Mouse (Mus musculus) forebrain, embryonic 10.5 days (tissue): ENCODE results near the gene E2f8. TPM values are rescaled to one million over a fixed set of nuclear protein-coding genes. Genes with fewer than 3 reads are reported as not detected.

ENCODE experiments used
- DNase-seq: peaks from one replicate; pipeline ENCODE4 v3.0.0-alpha.2; 2017; ENCODE audit warnings: low spot score; ENCODE audit errors: extremely low spot score
- H3K27ac ChIP-seq: fragments of 300-500 bp; sonication (generic); 2 replicates; pipeline ENCODE4 v1.5.1; 2016; ENCODE audit warnings: mild to moderate bottlenecking
- H3K27me3 ChIP-seq: fragments of 300-500 bp; sonication (generic); 2 replicates; pipeline ENCODE4 v1.6.1; 2016; ENCODE audit warnings: mild to moderate bottlenecking; ENCODE audit not compliant: poor library complexity, severe bottlenecking
- H3K36me3 ChIP-seq: fragments of 300-500 bp; sonication (generic); replicated peaks from 2 replicates; pipeline ENCODE4 v1.6.1; 2016; ENCODE audit warnings: mild to moderate bottlenecking, moderate library complexity
- H3K4me1 ChIP-seq: fragments of 300-500 bp; sonication (generic); 2 replicates; pipeline ENCODE4 v1.6.1; 2016
- H3K4me3 ChIP-seq: fragments of 300-500 bp; sonication (generic); 2 replicates; pipeline ENCODE4 v1.5.1; 2016; ENCODE audit warnings: mild to moderate bottlenecking, moderate library complexity
- H3K9me3 ChIP-seq: fragments of 300-500 bp; sonication (generic); 2 replicates; pipeline ENCODE4 v1.6.1; 2016; ENCODE audit warnings: mild to moderate bottlenecking, moderate library complexity
- WGBS: fragments of 180-500 bp; shearing (Covaris S2); methylation state at CpG from one replicate; pipeline ENCODE4 v1.1.7; 2016; 5-methylcytosine and 5-hydroxymethylcytosine counted together
- polyA plus RNA-seq: library from polyadenylated mRNA; unstranded; fragments of >200 nt; fragmentation: Nextera tagmentation; extraction: Ambion mirVana; gene quantifications from 2 replicates; pipeline ENCODE4 v1.2.1, GENCODE M21; 2016

The E2f8 gene
- polyA plus RNA-seq, 1 experiment from 2014 or later: 19.3 TPM

DNA sequence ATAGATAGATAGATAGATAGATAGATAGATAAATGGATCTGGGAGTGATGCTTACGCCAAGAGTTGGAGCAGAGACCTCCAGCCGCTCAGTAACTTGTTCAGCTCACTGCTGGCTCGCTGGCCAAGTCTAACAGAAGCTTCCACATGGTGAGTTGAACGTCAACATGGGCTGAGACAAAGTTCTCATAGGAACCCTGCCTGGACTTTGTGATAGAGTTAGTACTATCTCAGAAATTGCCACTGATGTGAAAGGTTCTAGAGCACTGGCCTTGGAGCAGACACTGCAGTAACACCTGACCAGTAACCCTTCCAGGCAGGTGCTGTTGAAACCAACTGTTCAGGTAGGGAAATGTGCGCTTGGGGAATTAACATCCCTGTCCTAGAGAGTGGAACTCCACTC, 37.9 kb downstream of the E2f8 start:
- Histone ChIP-seq H3K36me3 (no peaks in the 10 kb centered on the region), H3K9me3 (no peaks in the 10 kb centered on the region), H3K27ac (no peak overlapping the region), H3K27me3 (no peaks in the 10 kb centered on the region), H3K4me1 (peaks cover 13% of the 10 kb centered on the region), H3K4me3 (no peak overlapping the region)
- WGBS: 92% methylated on average over 5 of the region's 5 CpGs
- no peak for DNase-seq

DNA sequence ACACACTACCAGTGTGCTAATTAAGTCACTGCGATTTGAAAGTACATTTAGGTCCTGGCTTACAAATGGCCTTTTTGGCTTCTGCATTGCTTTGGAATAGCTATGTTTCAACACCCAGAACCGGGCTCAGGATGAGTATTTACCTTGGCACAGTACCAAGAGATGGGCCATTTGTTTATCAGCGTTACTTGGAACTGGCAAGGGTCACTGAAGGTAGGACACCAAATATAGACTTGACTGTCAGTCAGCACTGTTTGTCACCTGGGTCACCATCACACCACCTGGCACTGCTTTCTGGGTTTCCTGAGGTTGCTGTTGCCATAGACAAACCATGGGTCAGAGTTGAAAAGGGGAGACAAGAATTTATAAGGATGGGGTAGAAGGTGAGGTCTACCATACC, 39.0 kb downstream of the E2f8 start:
- DNase-seq: no peak
- 80% methylated on average over 3 of the region's 3 CpGs for WGBS
- Histone ChIP-seq H3K4me1 (0 out of 2 replicates have a peak, but pooled peaks cover 3% of the 10 kb centered on the region), H3K4me3 (no peak overlapping the region), H3K27ac (no peak overlapping the region), H3K9me3 (no peaks in the 10 kb centered on the region), H3K36me3 (no peaks in the 10 kb centered on the region), H3K27me3 (no peaks in the 10 kb centered on the region)

DNA sequence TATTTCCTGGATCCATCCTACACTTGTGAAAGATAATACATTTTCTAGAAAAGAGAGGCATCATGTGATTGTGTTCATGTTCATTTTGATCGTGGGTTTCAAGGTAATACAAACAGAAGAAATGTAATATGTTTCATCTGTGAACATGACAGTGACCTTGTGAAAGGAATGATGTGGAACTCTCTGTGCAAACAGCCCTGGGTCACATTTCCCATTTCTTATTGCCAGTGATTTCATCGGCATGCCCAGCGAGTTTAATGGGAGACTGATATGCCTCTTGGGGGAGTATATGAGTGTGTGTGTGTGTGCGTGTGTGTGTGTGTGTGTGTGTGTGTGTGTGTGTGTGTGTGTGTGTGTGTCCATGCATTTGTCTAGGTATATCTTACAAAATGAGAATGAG, 39.9 kb downstream of the E2f8 start:
- WGBS: 81% methylated on average over 4 of the region's 4 CpGs
- no peak overlapping the region for H3K27ac ChIP-seq
- no peaks in the 10 kb centered on the region for H3K9me3 ChIP-seq
- no peaks in the 10 kb centered on the region for H3K36me3 ChIP-seq
- no peaks in the 10 kb centered on the region for H3K4me1 ChIP-seq
- no peak overlapping the region for H3K4me3 ChIP-seq
- no peaks in the 10 kb centered on the region for H3K27me3 ChIP-seq
- no peak for DNase-seq

DNA sequence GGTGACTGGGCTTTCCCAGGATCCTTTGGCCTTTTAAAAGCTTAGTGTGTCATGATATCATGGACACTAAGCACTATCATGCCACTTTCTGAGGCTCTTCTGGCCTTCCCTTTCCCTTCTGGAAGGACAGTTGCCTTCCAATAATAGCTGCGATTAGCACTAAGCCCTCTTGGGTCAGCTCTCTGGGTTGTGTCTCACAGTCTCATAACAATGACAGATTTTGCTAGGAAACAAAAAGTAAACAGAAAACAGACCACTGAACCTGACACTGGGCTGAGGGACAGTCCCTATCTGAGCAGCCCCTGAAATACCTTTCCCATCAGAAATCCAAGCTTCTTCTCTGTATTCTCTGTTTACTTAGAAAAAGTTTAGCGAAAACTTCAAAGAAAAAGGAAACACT, 40.9 kb downstream of the E2f8 start:
- peaks cover 2% of the 10 kb centered on the region for H3K4me1 ChIP-seq
- WGBS: 86% methylated on average over 2 of the region's 2 CpGs
- DNase-seq: no peak
- H3K9me3 ChIP-seq: no peaks in the 10 kb centered on the region
- no peaks in the 10 kb centered on the region for H3K27me3 ChIP-seq
- H3K36me3 ChIP-seq: no peaks in the 10 kb centered on the region
- H3K27ac ChIP-seq: no peak overlapping the region
- no peak overlapping the region for H3K4me3 ChIP-seq

DNA sequence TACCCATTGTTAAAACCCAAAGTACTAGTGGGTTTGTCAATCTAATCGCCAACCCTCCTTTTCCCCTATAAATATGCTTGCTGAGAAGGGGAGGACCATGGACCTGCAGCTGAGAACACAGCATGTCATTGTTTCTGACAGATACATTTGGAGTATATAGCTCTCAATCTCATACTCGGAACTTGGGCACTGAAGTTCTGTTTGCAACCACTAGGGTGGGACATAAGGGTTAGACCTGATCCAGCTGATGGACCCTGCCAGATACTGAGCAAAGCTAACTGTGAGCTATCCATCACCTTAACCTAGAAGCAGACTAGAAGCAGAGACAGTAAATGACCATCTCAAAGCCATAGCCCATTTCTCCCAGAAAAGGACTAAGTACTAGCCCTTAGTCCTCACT, 43.0 kb downstream of the E2f8 start:
- Histone ChIP-seq H3K4me3 (no peak overlapping the region), H3K27ac (no peak overlapping the region), H3K36me3 (no peaks in the 10 kb centered on the region), H3K4me1 (peaks cover 16% of the 10 kb centered on the region), H3K27me3 (peaks cover 5% of the 10 kb centered on the region; the same call in 1 of the 2 replicates), H3K9me3 (no peaks in the 10 kb centered on the region)
- no peak for DNase-seq
- 68% methylated on average over 2 of the region's 2 CpGs for WGBS

DNA sequence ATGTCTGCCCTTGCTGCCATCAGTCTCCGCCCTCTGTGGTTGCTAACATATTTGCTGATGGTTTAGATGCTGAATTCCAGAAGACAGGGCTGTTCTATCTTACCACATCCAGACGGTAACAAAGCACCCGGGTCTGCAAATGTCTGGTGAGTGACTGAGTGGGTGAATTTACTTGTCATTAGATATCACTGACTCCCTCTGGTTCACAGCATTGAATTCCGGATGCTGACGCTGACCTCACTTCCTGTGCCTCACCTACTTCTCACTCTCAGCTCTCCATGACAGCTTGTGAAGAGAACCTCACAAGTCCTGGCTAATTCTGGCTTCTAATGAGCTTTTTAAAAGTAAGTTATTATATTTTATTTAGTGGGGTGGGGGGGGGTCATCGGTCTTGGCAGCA, 44.4 kb downstream of the E2f8 start:
- H3K36me3 ChIP-seq: no peaks in the 10 kb centered on the region
- 85% methylated on average over 6 of the region's 6 CpGs for WGBS
- H3K27me3 ChIP-seq: peaks cover 12% of the 10 kb centered on the region; the same call in 1 of the 2 replicates
- H3K27ac ChIP-seq: no peak overlapping the region
- peaks cover 16% of the 10 kb centered on the region for H3K4me1 ChIP-seq
- no peaks in the 10 kb centered on the region for H3K9me3 ChIP-seq
- H3K4me3 ChIP-seq: no peak overlapping the region
- no peak for DNase-seq

DNA sequence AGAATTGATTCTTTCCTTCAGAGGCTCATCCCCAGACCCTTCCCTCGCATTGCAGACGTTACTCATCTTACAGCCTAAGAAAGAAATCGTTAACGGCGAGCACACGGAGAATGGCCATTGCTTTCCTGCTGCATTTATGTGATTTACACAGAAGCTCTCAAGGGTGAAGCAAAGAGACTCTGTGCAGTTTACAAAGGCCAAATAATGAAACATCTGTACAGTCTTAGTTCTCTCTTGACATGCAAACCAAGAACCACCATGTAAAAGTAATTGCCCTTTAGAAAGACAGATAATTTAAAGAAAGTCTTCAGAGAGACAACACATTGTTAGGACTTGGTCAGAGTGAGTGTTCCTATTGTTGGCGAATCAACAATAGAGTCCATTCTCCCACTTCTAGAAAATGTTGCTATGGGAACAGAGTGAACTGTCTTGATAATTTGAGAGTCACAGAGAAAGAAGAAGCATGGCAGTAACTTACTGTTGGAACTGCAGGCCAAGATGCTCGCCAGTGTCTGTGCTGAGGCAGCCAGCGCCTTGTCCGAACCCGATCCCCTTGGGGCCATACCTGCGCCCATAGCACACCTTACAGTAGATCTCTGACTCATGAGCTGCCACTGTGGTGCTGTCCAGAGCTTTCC, 46.3 kb downstream of the E2f8 start:
- Histone ChIP-seq H3K27me3 (peaks cover 12% of the 10 kb centered on the region; the same call in 1 of the 2 replicates), H3K4me3 (no peak overlapping the region), H3K4me1 (peaks cover 16% of the 10 kb centered on the region), H3K9me3 (no peaks in the 10 kb centered on the region), H3K27ac (no peak overlapping the region), H3K36me3 (no peaks in the 10 kb centered on the region)
- 79% methylated on average over 12 of the region's 12 CpGs for WGBS
- no peak for DNase-seq

DNA sequence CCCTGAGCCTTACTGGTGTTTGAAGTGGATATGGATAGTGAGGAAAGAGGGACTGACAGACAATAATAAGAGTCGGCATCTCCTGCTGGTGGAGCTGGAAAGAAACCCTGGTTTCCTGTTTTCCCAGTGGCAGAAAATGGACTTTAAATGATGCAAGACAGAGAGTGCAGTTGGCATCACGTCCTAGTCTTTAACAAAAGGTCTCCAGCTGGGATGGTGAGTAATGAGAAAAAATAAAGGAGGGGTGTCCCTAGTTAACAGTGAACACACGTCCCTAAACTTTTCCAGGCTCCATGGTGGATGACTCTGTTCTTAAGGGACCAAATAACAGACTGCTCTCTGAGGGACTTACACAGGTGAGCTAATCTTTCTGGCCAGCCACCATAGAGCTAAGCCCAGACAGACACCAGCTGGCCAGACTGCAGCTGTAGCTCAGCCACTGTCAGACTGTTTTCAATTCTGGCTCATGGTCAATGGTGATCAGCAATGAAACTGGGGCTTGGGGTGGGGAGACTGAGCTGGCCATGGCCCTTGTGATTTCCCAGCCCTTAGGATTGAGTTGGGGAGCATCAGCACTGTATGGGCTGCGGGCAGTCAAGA, 46.9 kb downstream of the E2f8 start:
- peaks cover 12% of the 10 kb centered on the region; the same call in 1 of the 2 replicates for H3K27me3 ChIP-seq

DNA sequence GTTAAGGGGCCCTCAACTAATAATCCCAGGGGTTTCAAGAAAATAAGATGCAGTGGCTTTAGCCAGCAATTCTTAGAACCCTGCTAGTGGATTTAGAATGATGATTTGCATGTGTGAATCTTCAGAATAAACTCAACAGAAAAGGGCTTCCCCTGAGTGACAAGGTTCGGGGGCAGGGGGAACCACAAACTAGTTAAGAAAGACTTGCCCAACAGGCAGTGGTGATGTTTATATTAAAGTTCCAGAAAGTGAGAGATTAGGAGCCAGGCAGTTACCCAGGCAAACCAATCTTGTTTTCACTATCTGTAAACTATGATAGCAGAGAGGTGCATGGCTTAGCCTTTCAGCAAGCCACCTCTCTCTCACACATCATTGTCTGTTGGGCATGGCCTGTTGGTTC, 48.7 kb downstream of the E2f8 start:
- peaks cover 16% of the 10 kb centered on the region for H3K4me1 ChIP-seq
- no peaks in the 10 kb centered on the region for H3K9me3 ChIP-seq
- peaks cover 6% of the 10 kb centered on the region for H3K36me3 ChIP-seq
- no peak overlapping the region for H3K27ac ChIP-seq
- 82% methylated on average over 1 of the region's 1 CpGs for WGBS
- H3K4me3 ChIP-seq: no peak overlapping the region
- DNase-seq: no peak
- H3K27me3 ChIP-seq: peaks cover 12% of the 10 kb centered on the region; the same call in 1 of the 2 replicates

More for the DNA sequence above, 46.9 kb downstream of the E2f8 start:
- whole genome bisulfite sequencing: 69% methylated on average over 4 of the region's 4 CpGs
- Histone ChIP-seq H3K36me3 (no peaks in the 10 kb centered on the region), H3K27ac (no peak overlapping the region), H3K9me3 (no peaks in the 10 kb centered on the region), H3K4me1 (peaks cover 16% of the 10 kb centered on the region), H3K4me3 (no peak overlapping the region)
- DNase-seq: no peak

DNA sequence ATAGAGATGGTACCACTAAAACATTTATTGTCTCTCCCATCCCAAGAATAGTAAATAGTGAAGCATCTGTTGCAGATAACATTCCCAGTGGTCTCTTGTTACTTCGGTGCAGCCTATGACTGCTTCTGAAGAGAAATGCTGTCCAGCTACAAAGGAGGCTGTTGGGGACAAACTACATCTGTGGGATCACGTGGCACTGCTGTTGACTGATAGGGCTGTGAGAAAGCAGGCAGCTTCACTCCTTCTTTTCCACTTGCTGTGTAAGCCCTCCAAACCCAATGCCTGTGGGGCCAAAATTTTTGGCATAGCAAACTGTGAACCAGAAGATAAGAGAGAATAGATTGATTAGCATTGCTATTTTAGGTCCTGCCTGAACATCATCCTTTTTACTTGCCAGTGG, 51.0 kb downstream of the E2f8 start:
- peaks cover 28% of the 10 kb centered on the region for H3K36me3 ChIP-seq
- H3K27ac ChIP-seq: no peak overlapping the region
- no peaks in the 10 kb centered on the region for H3K9me3 ChIP-seq
- peaks cover 12% of the 10 kb centered on the region for H3K4me1 ChIP-seq
- peaks cover 12% of the 10 kb centered on the region; the same call in 1 of the 2 replicates for H3K27me3 ChIP-seq
- WGBS: 74% methylated on average over 2 of the region's 2 CpGs
- H3K4me3 ChIP-seq: no peak overlapping the region
- no peak for DNase-seq

DNA sequence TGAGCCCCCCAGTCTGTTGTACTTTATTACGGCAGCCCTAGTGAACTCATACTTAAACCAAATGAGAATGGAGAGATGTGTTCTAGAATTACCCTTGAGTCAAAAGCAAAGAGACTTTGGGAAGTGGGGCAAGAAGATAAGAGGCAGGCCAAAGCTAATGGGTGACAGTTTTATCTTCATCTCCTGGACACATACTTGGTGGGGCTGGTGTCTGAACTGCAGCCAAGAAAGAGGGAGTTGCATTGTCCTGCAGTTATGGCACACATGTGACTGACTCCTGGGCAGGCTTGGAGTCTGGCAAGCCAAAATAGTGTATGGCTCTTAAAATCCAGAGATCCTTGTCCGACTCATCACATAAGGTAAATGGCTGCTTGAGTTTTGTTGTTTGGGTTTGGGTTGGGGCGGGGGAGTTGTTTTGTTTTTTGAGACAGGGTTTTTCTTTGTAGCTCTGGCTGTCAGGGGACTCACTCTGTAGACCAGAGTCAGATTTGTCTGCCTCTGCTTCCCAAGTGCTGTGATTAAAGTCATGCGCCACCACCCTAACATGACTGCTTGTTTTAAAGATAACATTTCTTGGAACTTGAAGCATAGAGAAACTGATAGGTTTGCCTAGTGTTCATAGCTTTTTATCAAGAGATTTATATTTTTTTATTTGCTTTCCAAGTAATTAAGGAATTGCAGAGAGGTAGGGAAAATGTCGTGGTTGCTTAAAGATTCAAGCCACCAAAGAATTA, 52.1 kb downstream of the E2f8 start:
- no peaks in the 10 kb centered on the region for H3K9me3 ChIP-seq
- H3K4me1 ChIP-seq: peaks cover 2% of the 10 kb centered on the region
- no peak for DNase-seq
- peaks cover 12% of the 10 kb centered on the region; the same call in 1 of the 2 replicates for H3K27me3 ChIP-seq
- 88% methylated on average over 5 of the region's 5 CpGs for WGBS
- H3K4me3 ChIP-seq: no peak overlapping the region
- peaks cover 38% of the 10 kb centered on the region for H3K36me3 ChIP-seq
- H3K27ac ChIP-seq: no peak overlapping the region

DNA sequence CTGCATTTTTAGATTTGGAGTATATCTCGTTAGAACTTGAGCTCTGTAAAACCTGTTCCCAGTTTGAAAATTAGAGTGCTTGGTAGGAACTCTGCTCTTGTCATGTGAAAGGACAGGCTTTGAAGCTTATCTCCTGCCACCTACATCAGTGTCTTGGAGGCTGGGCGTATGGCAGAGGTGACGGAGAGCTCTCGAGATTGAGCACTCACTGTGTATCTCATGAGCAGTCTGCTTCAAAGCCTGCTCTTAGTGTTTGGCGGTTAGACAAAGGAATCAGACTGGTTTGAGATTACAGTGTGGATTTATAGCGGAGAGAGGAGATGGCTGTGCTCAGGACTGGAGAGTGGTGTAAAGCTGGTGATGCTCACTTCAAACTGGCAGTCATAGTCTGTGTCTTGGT, 56.2 kb downstream of the E2f8 start:
- Histone ChIP-seq H3K36me3 (peaks cover 74% of the 10 kb centered on the region), H3K4me1 (no peaks in the 10 kb centered on the region), H3K27ac (no peak overlapping the region), H3K4me3 (no peak overlapping the region), H3K27me3 (no peaks in the 10 kb centered on the region), H3K9me3 (no peaks in the 10 kb centered on the region)
- 94% methylated on average over 6 of the region's 6 CpGs for WGBS
- DNase-seq: no peak

DNA sequence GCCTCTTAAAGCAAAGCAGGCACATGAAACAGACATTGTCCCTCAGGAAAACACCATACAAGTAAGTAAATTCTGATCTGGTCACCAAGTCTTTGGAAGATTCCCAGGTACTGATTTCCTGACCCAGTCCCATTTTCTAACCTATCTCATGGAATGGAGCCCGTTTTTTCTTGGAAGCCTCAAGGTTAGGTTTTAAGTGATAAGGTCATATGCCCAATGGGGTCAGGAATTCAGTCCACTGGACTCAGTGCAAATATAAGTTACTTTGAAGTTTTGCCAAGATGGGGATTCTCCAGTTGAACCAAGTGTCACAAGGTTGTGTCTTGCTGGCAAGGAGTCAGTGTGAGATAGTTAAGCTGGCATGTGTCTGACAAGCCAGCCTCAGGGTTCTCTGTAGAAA, 56.7 kb downstream of the E2f8 start:
- no peaks in the 10 kb centered on the region for H3K4me1 ChIP-seq
- WGBS: 86% methylated on average over 1 of the region's 1 CpGs
- H3K4me3 ChIP-seq: no peak overlapping the region
- H3K27me3 ChIP-seq: no peaks in the 10 kb centered on the region
- no peaks in the 10 kb centered on the region for H3K9me3 ChIP-seq
- peaks cover 79% of the 10 kb centered on the region for H3K36me3 ChIP-seq
- no peak overlapping the region for H3K27ac ChIP-seq
- no peak for DNase-seq
